ENCODE assay signal across 13 mouse cellular contexts in genomic region chr11:33749979-33750378, GRCm38 (mm10).
DNase-seq lines count a peak whose midpoint lies in the region; ATAC-seq and TF ChIP-seq lines count a peak whose summit lies in the region.
"Had no signal": no experiment of that assay in that cellular context is flagged by ENCODE, and none has a peak within 500 bp of the region (broad histone marks: within the 10 kb centered on the region; RNA-seq: fewer than 3 reads in every experiment).

No protein-coding gene starts in this region.

- peak; percentile 32 for TF ChIP-seq CTCF in intestine, postnatal 0 days (IDR thresholded peaks at IDR 0.05; ENCODE audit: low read depth)
- peak in 1 of 2 experiments; percentile 49; a peak in 3 of 4 replicates for TF ChIP-seq CTCF in CH12.LX (conservative IDR thresholded peaks at IDR 0.05 in 1 of 2, IDR thresholded peaks at IDR 0.05 in 1 of 2; ENCODE audit: low read depth in 2 of 2, low read length in 2 of 2)
- peak; percentile 56 for TF ChIP-seq CTCF in lung, embryonic 14.5 days (IDR thresholded peaks at IDR 0.05; ENCODE audit: low read depth)

- no peaks in the 10 kb centered on the region for H3K27me3 ChIP-seq in intestine, postnatal 0 days (replicated peaks; ENCODE audit: control insufficient read depth, insufficient read depth, low read length)
- no peaks in the 10 kb centered on the region for H3K27me3 ChIP-seq in intestine, embryonic 15.5 days (replicated peaks)
- H3K27me3 ChIP-seq in CH12.LX (replicated peaks): peaks cover 56% of the 10 kb centered on the region
- no peaks in the 10 kb centered on the region for H3K27me3 ChIP-seq in lung, embryonic 14.5 days (ENCODE audit: insufficient read depth, low read length)
- H3K27me3 ChIP-seq: megakaryocyte, embryonic 14.5 days had no signal

- no peak overlapping the region for H3K9ac ChIP-seq in intestine, postnatal 0 days (ENCODE audit: low read depth, low read length)
- no peak overlapping the region for H3K9ac ChIP-seq in intestine, embryonic 15.5 days
- no peak overlapping the region for H3K9ac ChIP-seq in CH12.LX (ENCODE audit: insufficient read depth, low read depth)
- no peak overlapping the region for H3K9ac ChIP-seq in lung, embryonic 14.5 days
- H3K9ac ChIP-seq: hindbrain, embryonic 13.5 days had no signal

- H3K27ac ChIP-seq in intestine, postnatal 0 days (ENCODE audit: low read depth, low read length): no peak overlapping the region
- no peak overlapping the region for H3K27ac ChIP-seq in intestine, embryonic 15.5 days
- H3K27ac ChIP-seq in CH12.LX (ENCODE audit: insufficient read depth, low read depth): no peak overlapping the region
- no peak overlapping the region for H3K27ac ChIP-seq in lung, embryonic 14.5 days (ENCODE audit: low read depth)
- H3K27ac ChIP-seq: heart, embryonic 10.5 days; hindbrain, embryonic 13.5 days had no signal

- H3K9me3 ChIP-seq in intestine, postnatal 0 days (ENCODE audit: control insufficient read depth): no peaks in the 10 kb centered on the region
- H3K9me3 ChIP-seq in intestine, embryonic 15.5 days: no peaks in the 10 kb centered on the region
- H3K9me3 ChIP-seq in CH12.LX (replicated peaks; ENCODE audit: low read length): peaks cover 5% of the 10 kb centered on the region
- H3K9me3 ChIP-seq in lung, embryonic 14.5 days (ENCODE audit: low read depth, low read length): no peaks in the 10 kb centered on the region
- H3K9me3 ChIP-seq: heart, embryonic 10.5 days; hindbrain, embryonic 13.5 days had no signal

- H3K79me2 ChIP-seq in CH12.LX (replicated peaks; ENCODE audit: control insufficient read depth, extremely low read depth, insufficient read depth, poor library complexity, severe bottlenecking): no peaks in the 10 kb centered on the region

- peak; percentile 5; the same call in 1 of the 2 replicates for TF ChIP-seq RAD21 in CH12.LX (IDR thresholded peaks at IDR 0.05; ENCODE audit: low read depth, low read length)

- in situ Hi-C loops in CH12.LX (cut with MboI; ENCODE audit: low pct_ligation_motif_present, low pct_unique_long_range_greater_than_20kb, low sequenced_read_pairs): loop anchor here (25.0 kb wide), 1 partner anchor 337 kb away; the partner anchor contains the start of gene 4930469K13Rik

- no peaks in the 10 kb centered on the region for H3K36me3 ChIP-seq in intestine, postnatal 0 days (ENCODE audit: control insufficient read depth, insufficient read depth)
- H3K36me3 ChIP-seq in intestine, embryonic 15.5 days: no peaks in the 10 kb centered on the region
- no peaks in the 10 kb centered on the region for H3K36me3 ChIP-seq in CH12.LX (replicated peaks in 1 of 2; ENCODE audit: control insufficient read depth in 1 of 2, insufficient read depth in 1 of 2, low read length in 1 of 2)
- no peaks in the 10 kb centered on the region for H3K36me3 ChIP-seq in lung, embryonic 14.5 days (ENCODE audit: insufficient read depth)
- H3K36me3 ChIP-seq: heart, embryonic 10.5 days; hindbrain, embryonic 13.5 days had no signal

- DNase-seq in CH12.LX (ENCODE audit: extremely low read depth): peak; percentile 16
- DNase-seq in R1 (ENCODE audit: low read depth, low spot score): peak; percentile 61
- DNase-seq in lung, embryonic 14.5 days: no peak
- DNase-seq in embryo, embryonic 11 days: no peak
- DNase-seq in adrenal gland, postnatal 4 days (ENCODE audit: low spot score in 2 of 2): no peak
- DNase-seq in spleen, adult 18-20 months: no peak
- DNase-seq: kidney, postnatal 10 days had no signal

- H3K4me1 ChIP-seq in intestine, postnatal 0 days (replicated peaks; ENCODE audit: control insufficient read depth, insufficient read depth, low read length): no peaks in the 10 kb centered on the region
- no peaks in the 10 kb centered on the region for H3K4me1 ChIP-seq in intestine, embryonic 15.5 days (replicated peaks)
- H3K4me1 ChIP-seq in CH12.LX (ENCODE audit: control insufficient read depth in 1 of 2, insufficient read depth in 2 of 2): no peaks in the 10 kb centered on the region; a peak in 1 of 4 replicates
- peaks cover 5% of the 10 kb centered on the region; the same call in 1 of the 2 replicates for H3K4me1 ChIP-seq in lung, embryonic 14.5 days (ENCODE audit: insufficient read depth)
- H3K4me1 ChIP-seq: heart, embryonic 10.5 days; megakaryocyte, embryonic 14.5 days had no signal

- ATAC-seq in intestine, postnatal 0 days: no peak
- no peak for ATAC-seq in intestine, embryonic 15.5 days
- ATAC-seq in lung, embryonic 14.5 days (ENCODE audit: insufficient read depth): no peak

- H3K4me3 ChIP-seq in intestine, postnatal 0 days (ENCODE audit: low read depth, low read length): no peak overlapping the region
- H3K4me3 ChIP-seq in intestine, embryonic 15.5 days (replicated peaks): no peak overlapping the region
- H3K4me3 ChIP-seq in CH12.LX (replicated peaks in 1 of 3; ENCODE audit: low read depth in 2 of 3, low read length in 2 of 3, poor library complexity in 1 of 3): no peak overlapping the region
- no peak overlapping the region for H3K4me3 ChIP-seq in lung, embryonic 14.5 days (ENCODE audit: low read depth, low read length)
- H3K4me3 ChIP-seq: erythroblast, embryonic 14.5 days; heart, embryonic 10.5 days; hindbrain, embryonic 13.5 days; megakaryocyte, embryonic 14.5 days had no signal

- no peak for TF ChIP-seq POLR2A in CH12.LX (IDR thresholded peaks at IDR 0.05; ENCODE audit: low read depth, low read length)

- 81% methylated on average over 4 of the region's 4 CpGs for WGBS in intestine, postnatal 0 days
- WGBS in intestine, embryonic 15.5 days: 81% methylated on average over 4 of the region's 4 CpGs
- 79% methylated on average over 4 of the region's 4 CpGs for WGBS in lung, embryonic 14.5 days

- no peak for TF ChIP-seq EP300 in CH12.LX (IDR thresholded peaks at IDR 0.05; ENCODE audit: low read length)

- H3K4me2 ChIP-seq in intestine, postnatal 0 days (replicated peaks; ENCODE audit: low read depth): no peak overlapping the region
- H3K4me2 ChIP-seq in intestine, embryonic 15.5 days (replicated peaks): no peak overlapping the region
- H3K4me2 ChIP-seq in CH12.LX (ENCODE audit: insufficient read depth, low read depth, poor library complexity, severe bottlenecking): no peak overlapping the region
- no peak overlapping the region for H3K4me2 ChIP-seq in lung, embryonic 14.5 days
- H3K4me2 ChIP-seq: hindbrain, embryonic 13.5 days had no signal

- dilution Hi-C loops in CH12.LX (cut with MboI; ENCODE audit: extremely low pct_ligation_motif_present, extremely low pct_unique_long_range_greater_than_20kb, low sequenced_read_pairs): no loop called here

TF ChIP-seq in CH12.LX, 34 proteins besides CTCF, POLR2A, EP300 and RAD21:
- TF ChIP-seq SMC3 (IDR thresholded peaks at IDR 0.05; ENCODE audit: low read depth, low read length): no peak
- TF ChIP-seq MAZ (IDR thresholded peaks at IDR 0.05; ENCODE audit: low read depth, low read length): 0 out of 2 replicates have a peak, but pooled peaks have one; percentile 27
TF ChIP-seq in CH12.LX: peak in this region for 1.

Comparison
In these comparisons a context has a peak if more than half of its experiments do, and no peak if none do; other contexts are left out.
1. DNase-seq: peak in CH12.LX (single experiment) and R1 (single experiment); none in lung, embryonic 14.5 days (single experiment), embryo, embryonic 11 days (single experiment), adrenal gland, postnatal 4 days (0 of 2) and spleen, adult 18-20 months (0 of 2).